In genomic region chr2:44311216-44311615, GRCm38 (mm10) we compare ENCODE assay signal across 9 mouse cellular contexts.
DNase-seq lines count a peak whose midpoint lies in the region; ATAC-seq and TF ChIP-seq lines count a peak whose summit lies in the region.
"Had no signal": no experiment of that assay in that cellular context is flagged by ENCODE, and none has a peak within 500 bp of the region (broad histone marks: within the 10 kb centered on the region; RNA-seq: fewer than 3 reads in every experiment).

No protein-coding gene starts in this region.

- H3K4me2 ChIP-seq in kidney, embryonic 16.5 days (replicated peaks; ENCODE audit: low read depth, low read length), result peak overlapping the region; percentile 45
- peak overlapping the region; percentile 53 for H3K4me2 ChIP-seq in embryonic facial prominence, embryonic 14.5 days (ENCODE audit: low read depth, low read length)
- peak overlapping the region; percentile 51 for H3K4me2 ChIP-seq in hindbrain, postnatal 0 days (ENCODE audit: low read depth, low read length)
- H3K4me2 ChIP-seq in neural tube, embryonic 12.5 days (replicated peaks), result peak overlapping the region; percentile 52

- TF ChIP-seq CTCF in hindbrain, postnatal 0 days (IDR thresholded peaks at IDR 0.05; ENCODE audit: low read depth), result no peak

- H3K36me3 ChIP-seq in kidney, embryonic 16.5 days (ENCODE audit: insufficient read depth, low read length), result no peaks in the 10 kb centered on the region
- H3K36me3 ChIP-seq in embryonic facial prominence, embryonic 14.5 days (ENCODE audit: control insufficient read depth, insufficient read depth, low read length), result no peaks in the 10 kb centered on the region
- H3K36me3 ChIP-seq in hindbrain, postnatal 0 days (ENCODE audit: insufficient read depth, low read length), result no peaks in the 10 kb centered on the region
- no peaks in the 10 kb centered on the region for H3K36me3 ChIP-seq in neural tube, embryonic 12.5 days

- H3K27me3 ChIP-seq in kidney, embryonic 16.5 days (ENCODE audit: insufficient read depth, low read length), result no peaks in the 10 kb centered on the region
- H3K27me3 ChIP-seq in embryonic facial prominence, embryonic 14.5 days (replicated peaks; ENCODE audit: control insufficient read depth, insufficient read depth, low read length), result no peaks in the 10 kb centered on the region
- no peaks in the 10 kb centered on the region for H3K27me3 ChIP-seq in hindbrain, postnatal 0 days (ENCODE audit: insufficient read depth, low read length)
- no peaks in the 10 kb centered on the region for H3K27me3 ChIP-seq in neural tube, embryonic 12.5 days (replicated peaks)
- H3K27me3 ChIP-seq: megakaryocyte, embryonic 14.5 days had no signal

- no peaks in the 10 kb centered on the region for H3K9me3 ChIP-seq in kidney, embryonic 16.5 days (ENCODE audit: low read length)
- H3K9me3 ChIP-seq in embryonic facial prominence, embryonic 14.5 days (ENCODE audit: control insufficient read depth, low read length), result no peaks in the 10 kb centered on the region
- H3K9me3 ChIP-seq in hindbrain, postnatal 0 days (ENCODE audit: low read length), result no peaks in the 10 kb centered on the region
- no peaks in the 10 kb centered on the region for H3K9me3 ChIP-seq in neural tube, embryonic 12.5 days
- H3K9me3 ChIP-seq: megakaryocyte, embryonic 14.5 days had no signal

- 0 out of 2 replicates have a peak, but pooled peaks have one; percentile 76 for ATAC-seq in kidney, embryonic 16.5 days (ENCODE audit: low FRiP score, low TSS enrichment)
- peak; percentile 84 for ATAC-seq in embryonic facial prominence, embryonic 14.5 days (ENCODE audit: low read depth)
- no peak for ATAC-seq in hindbrain, postnatal 0 days
- ATAC-seq in neural tube, embryonic 12.5 days (ENCODE audit: low FRiP score, low read depth), result no peak
- no peak for ATAC-seq in activated CD4-positive, CD25-positive, alpha-beta regulatory T cell, adult 4 months

- no peak for DNase-seq in kidney, adult 11 months
- peak; percentile 58 for DNase-seq in embryonic facial prominence, embryonic 14.5 days (ENCODE audit: low spot score)
- DNase-seq in hindbrain, postnatal 0 days (ENCODE audit: low spot score), result no peak
- DNase-seq in gastrocnemius, adult 8-10 months (ENCODE audit: low spot score in 2 of 2), result no peak
- DNase-seq in thymus, postnatal 36 days, result no peak

- 0 out of 2 replicates have a peak, but pooled peaks cover 4% of the 10 kb centered on the region for H3K4me1 ChIP-seq in kidney, embryonic 16.5 days (ENCODE audit: insufficient read depth, low read length)
- peaks cover 10% of the 10 kb centered on the region for H3K4me1 ChIP-seq in embryonic facial prominence, embryonic 14.5 days (ENCODE audit: control insufficient read depth, insufficient read depth, low read length)
- no peaks in the 10 kb centered on the region for H3K4me1 ChIP-seq in hindbrain, postnatal 0 days (ENCODE audit: insufficient read depth, low read length)
- H3K4me1 ChIP-seq in neural tube, embryonic 12.5 days, result peaks cover 7% of the 10 kb centered on the region

- H3K9ac ChIP-seq in kidney, embryonic 16.5 days (replicated peaks; ENCODE audit: low read length), result 0 out of 2 replicates have a peak overlapping the region, but pooled peaks have one; percentile 35
- H3K9ac ChIP-seq in embryonic facial prominence, embryonic 14.5 days (ENCODE audit: low read depth, low read length), result peak overlapping the region; percentile 28
- H3K9ac ChIP-seq in hindbrain, postnatal 0 days (replicated peaks; ENCODE audit: low read length), result no peak overlapping the region
- no peak overlapping the region for H3K9ac ChIP-seq in neural tube, embryonic 12.5 days

- WGBS in kidney, embryonic 16.5 days, result 30% methylated on average over 10 of the region's 10 CpGs
- WGBS in embryonic facial prominence, embryonic 14.5 days, result 10% methylated on average over 10 of the region's 10 CpGs
- 9% methylated on average over 10 of the region's 10 CpGs for WGBS in hindbrain, postnatal 0 days
- WGBS in neural tube, embryonic 12.5 days, result 7% methylated on average over 10 of the region's 10 CpGs

- H3K4me3 ChIP-seq in kidney, embryonic 16.5 days (ENCODE audit: low read length), result peak overlapping the region; percentile 25
- peak overlapping the region; percentile 18 for H3K4me3 ChIP-seq in embryonic facial prominence, embryonic 14.5 days (ENCODE audit: low read depth, low read length)
- H3K4me3 ChIP-seq in hindbrain, postnatal 0 days (ENCODE audit: low read length), result 0 out of 2 replicates have a peak overlapping the region, but pooled peaks have one; percentile 10
- no peak overlapping the region for H3K4me3 ChIP-seq in neural tube, embryonic 12.5 days
- H3K4me3 ChIP-seq: megakaryocyte, embryonic 14.5 days had no signal

- 0 out of 2 replicates have a peak overlapping the region, but pooled peaks have one; percentile 29 for H3K27ac ChIP-seq in kidney, embryonic 16.5 days (ENCODE audit: low read length)
- peak overlapping the region; percentile 12; the same call in 1 of the 2 replicates for H3K27ac ChIP-seq in embryonic facial prominence, embryonic 14.5 days (replicated peaks; ENCODE audit: low read depth, low read length)
- H3K27ac ChIP-seq in hindbrain, postnatal 0 days, result no peak overlapping the region
- H3K27ac ChIP-seq in neural tube, embryonic 12.5 days, result no peak overlapping the region

Comparison
In these comparisons a context has a peak if more than half of its experiments do, and no peak if none do; other contexts are left out.
1. ATAC-seq: peak in kidney, embryonic 16.5 days (single experiment) and embryonic facial prominence, embryonic 14.5 days (single experiment); none in hindbrain, postnatal 0 days (single experiment), neural tube, embryonic 12.5 days (single experiment) and activated CD4-positive, CD25-positive, alpha-beta regulatory T cell, adult 4 months (single experiment).
2. H3K27ac ChIP-seq: peak in kidney, embryonic 16.5 days (single experiment) and embryonic facial prominence, embryonic 14.5 days (single experiment); none in hindbrain, postnatal 0 days (single experiment) and neural tube, embryonic 12.5 days (single experiment).
3. H3K9ac ChIP-seq: peak in kidney, embryonic 16.5 days (single experiment) and embryonic facial prominence, embryonic 14.5 days (single experiment); none in hindbrain, postnatal 0 days (single experiment) and neural tube, embryonic 12.5 days (single experiment).
4. Peak in every context shown above with its lines, with median percentiles within 50 percentile points of each other: H3K4me2 ChIP-seq.